12 mouse cellular contexts compared by ENCODE assay signal in genomic region chr10:96294666-96295065, GRCm38 (mm10).
DNase-seq lines count a peak whose midpoint lies in the region; ATAC-seq and TF ChIP-seq lines count a peak whose summit lies in the region.
"Had no signal": no experiment of that assay in that cellular context is flagged by ENCODE, and none has a peak within 500 bp of the region (broad histone marks: within the 10 kb centered on the region; RNA-seq: fewer than 3 reads in every experiment).

No protein-coding gene starts in this region.

- no peaks in the 10 kb centered on the region for H3K79me2 ChIP-seq in macrophage (ENCODE audit: inconsistent target)

- H3K27ac ChIP-seq in heart, embryonic 12.5 days (ENCODE audit: poor library complexity, severe bottlenecking), result no peak overlapping the region
- peak overlapping the region; percentile 8; the same call in 1 of the 2 replicates for H3K27ac ChIP-seq in macrophage
- H3K27ac ChIP-seq in forebrain, postnatal 0 days (ENCODE audit: low read depth, low read length), result no peak overlapping the region
- no peak overlapping the region for H3K27ac ChIP-seq in midbrain, postnatal 0 days (ENCODE audit: low read depth, low read length)
- H3K27ac ChIP-seq: limb, embryonic 13.5 days; midbrain, embryonic 10.5 days had no signal

- no peak overlapping the region for H3K9ac ChIP-seq in heart, embryonic 12.5 days
- no peak overlapping the region for H3K9ac ChIP-seq in forebrain, postnatal 0 days
- no peak overlapping the region for H3K9ac ChIP-seq in midbrain, postnatal 0 days (replicated peaks; ENCODE audit: low read length, poor library complexity, severe bottlenecking)
- H3K9ac ChIP-seq: limb, embryonic 13.5 days had no signal

- no peaks in the 10 kb centered on the region for H3K9me3 ChIP-seq in heart, embryonic 12.5 days (replicated peaks)
- H3K9me3 ChIP-seq in forebrain, postnatal 0 days (ENCODE audit: low read length), result no peaks in the 10 kb centered on the region
- H3K9me3 ChIP-seq in midbrain, postnatal 0 days (ENCODE audit: low read length), result no peaks in the 10 kb centered on the region
- H3K9me3 ChIP-seq: limb, embryonic 13.5 days; midbrain, embryonic 10.5 days had no signal

- H3K4me3 ChIP-seq in heart, embryonic 12.5 days, result no peak overlapping the region
- no peak overlapping the region for H3K4me3 ChIP-seq in macrophage (ENCODE audit: inconsistent target)
- H3K4me3 ChIP-seq in forebrain, postnatal 0 days (ENCODE audit: low read depth, low read length), result no peak overlapping the region
- no peak overlapping the region for H3K4me3 ChIP-seq in midbrain, postnatal 0 days (ENCODE audit: low read depth, low read length)
- H3K4me3 ChIP-seq: limb, embryonic 13.5 days; midbrain, embryonic 10.5 days had no signal

- no peaks in the 10 kb centered on the region for H3K4me1 ChIP-seq in heart, embryonic 12.5 days (replicated peaks)
- H3K4me1 ChIP-seq in forebrain, postnatal 0 days (ENCODE audit: insufficient read depth), result 0 out of 2 replicates have a peak, but pooled peaks cover 3% of the 10 kb centered on the region
- no peaks in the 10 kb centered on the region for H3K4me1 ChIP-seq in midbrain, postnatal 0 days (ENCODE audit: insufficient read depth, low read length)
- H3K4me1 ChIP-seq: limb, embryonic 13.5 days; midbrain, embryonic 10.5 days had no signal

- WGBS in heart, embryonic 12.5 days, result 61% methylated on average over 2 of the region's 2 CpGs
- WGBS in macrophage (ENCODE audit: missing documents), result 54% methylated on average over 2 of the region's 2 CpGs
- 82% methylated on average over 2 of the region's 2 CpGs for WGBS in forebrain, postnatal 0 days
- 80% methylated on average over 2 of the region's 2 CpGs for WGBS in midbrain, postnatal 0 days

- ATAC-seq in heart, embryonic 12.5 days (ENCODE audit: insufficient number of reproducible peaks, low FRiP score), result no peak
- ATAC-seq in forebrain, postnatal 0 days, result no peak
- no peak for ATAC-seq in midbrain, postnatal 0 days (ENCODE audit: low FRiP score)

- intact Hi-C loops in heart, postnatal 10 days (cut with DNase I), result no loop called here

- no peaks in the 10 kb centered on the region for H3K27me3 ChIP-seq in heart, embryonic 12.5 days (replicated peaks)
- no peaks in the 10 kb centered on the region for H3K27me3 ChIP-seq in forebrain, postnatal 0 days (ENCODE audit: insufficient read depth, low read length)
- no peaks in the 10 kb centered on the region for H3K27me3 ChIP-seq in midbrain, postnatal 0 days (ENCODE audit: insufficient read depth, low read length)
- H3K27me3 ChIP-seq: CH12.LX; limb, embryonic 13.5 days had no signal

- H3K4me2 ChIP-seq in heart, embryonic 12.5 days, result no peak overlapping the region
- no peak overlapping the region for H3K4me2 ChIP-seq in forebrain, postnatal 0 days (ENCODE audit: low read depth)
- H3K4me2 ChIP-seq in midbrain, postnatal 0 days (ENCODE audit: low read depth, low read length, poor library complexity, severe bottlenecking), result no peak overlapping the region
- H3K4me2 ChIP-seq: limb, embryonic 13.5 days had no signal

- TF ChIP-seq CTCF in forebrain, postnatal 0 days (IDR thresholded peaks at IDR 0.05; ENCODE audit: low read depth), result no peak
- TF ChIP-seq CTCF in midbrain, postnatal 0 days (IDR thresholded peaks at IDR 0.05), result no peak

- DNase-seq in heart, adult 18-20 months, result peak; percentile 56 to 82
- peak; percentile 33 for DNase-seq in ZHBTc4 (ENCODE audit: low read depth, low spot score)
- DNase-seq in heart, postnatal 10 days, result peak; percentile 46 to 51
- no peak for DNase-seq in forebrain, postnatal 0 days
- DNase-seq in layer of hippocampus, adult 9-10 months (ENCODE audit: low spot score), result no peak
- no peak for DNase-seq in midbrain, postnatal 0 days (ENCODE audit: low spot score)
- DNase-seq: thymus, adult 2 months had no signal

- no peaks in the 10 kb centered on the region for H3K36me3 ChIP-seq in heart, embryonic 12.5 days
- no peaks in the 10 kb centered on the region for H3K36me3 ChIP-seq in macrophage (ENCODE audit: inconsistent target)
- no peaks in the 10 kb centered on the region for H3K36me3 ChIP-seq in forebrain, postnatal 0 days (ENCODE audit: insufficient read depth)
- H3K36me3 ChIP-seq in midbrain, postnatal 0 days (ENCODE audit: insufficient read depth, low read length), result no peaks in the 10 kb centered on the region
- H3K36me3 ChIP-seq: limb, embryonic 13.5 days; midbrain, embryonic 10.5 days had no signal

Comparison
In these comparisons a context has a peak if more than half of its experiments do, and no peak if none do; other contexts are left out.
1. DNase-seq: peak in heart, adult 18-20 months (2 of 2), ZHBTc4 (single experiment) and heart, postnatal 10 days (2 of 2); none in forebrain, postnatal 0 days (single experiment), layer of hippocampus, adult 9-10 months (single experiment) and midbrain, postnatal 0 days (single experiment).